Mouse (Mus musculus) CH12F3 (cell line): ENCODE results near the gene Zswim7.

Experiments used
- in situ Hi-C: fragments of 300-500 bp; cut with MboI; formaldehyde crosslinking; loops from 2 replicates; pipeline ENCODE4 v1.14.3; 2020; ENCODE audit warnings: low sequenced_read_pairs

Gene Zswim7

DNA sequence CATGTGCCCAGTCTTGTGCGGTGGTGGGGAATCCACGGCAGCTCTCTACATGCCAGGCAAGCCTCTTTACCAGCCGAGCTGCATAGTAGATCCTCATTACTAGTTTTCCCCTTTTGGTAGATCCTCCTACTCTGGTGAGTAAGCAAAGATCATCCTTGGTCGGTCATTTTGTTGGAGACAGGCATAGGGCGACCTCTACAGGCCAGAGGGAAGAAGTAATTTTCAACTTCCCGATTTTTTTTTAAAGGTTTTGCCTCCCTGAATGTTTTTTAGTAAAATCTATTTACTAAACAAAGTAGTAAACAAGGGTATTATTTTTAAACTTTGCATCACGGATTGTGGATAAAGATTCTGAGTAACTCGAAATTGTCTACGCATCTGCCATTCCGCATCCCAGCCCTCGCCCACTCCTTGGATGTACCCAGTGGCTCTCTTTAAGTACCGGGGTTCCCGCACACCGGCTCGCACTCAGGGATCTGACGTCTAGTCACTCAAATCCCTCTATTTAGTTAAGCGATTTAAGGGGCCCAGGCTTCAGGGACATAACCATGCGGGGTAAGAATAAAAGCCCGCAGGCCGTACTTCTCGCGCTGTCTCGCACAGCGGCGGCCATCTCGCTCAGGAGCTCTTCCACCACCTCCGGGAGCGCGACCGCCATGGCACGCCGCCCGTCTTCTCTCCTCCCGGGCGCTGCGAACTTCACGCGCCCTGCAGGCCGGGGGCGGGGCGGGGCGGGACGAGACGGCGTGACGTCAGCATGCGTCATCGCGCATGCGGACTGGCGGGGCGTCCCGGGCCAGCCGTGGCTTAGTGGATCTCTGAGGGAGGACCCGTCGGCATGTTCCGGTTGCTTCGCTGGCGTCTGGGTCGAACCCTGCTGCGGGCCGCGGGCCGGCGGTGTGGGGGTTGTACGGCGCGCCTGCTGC lies at the start of gene Zswim7, which contains the start of gene Ttc19:
Zswim7 (minus strand) TSS at position 701 of the 926 bp plus-strand sequence.
Ttc19 (plus strand) TSS at position 799 of the 926 bp plus-strand sequence.
- in situ Hi-C loops: loop anchor here (10.0 kb wide), 1 partner anchor 326 kb away; the partner anchor contains the start of gene Specc1

DNA sequence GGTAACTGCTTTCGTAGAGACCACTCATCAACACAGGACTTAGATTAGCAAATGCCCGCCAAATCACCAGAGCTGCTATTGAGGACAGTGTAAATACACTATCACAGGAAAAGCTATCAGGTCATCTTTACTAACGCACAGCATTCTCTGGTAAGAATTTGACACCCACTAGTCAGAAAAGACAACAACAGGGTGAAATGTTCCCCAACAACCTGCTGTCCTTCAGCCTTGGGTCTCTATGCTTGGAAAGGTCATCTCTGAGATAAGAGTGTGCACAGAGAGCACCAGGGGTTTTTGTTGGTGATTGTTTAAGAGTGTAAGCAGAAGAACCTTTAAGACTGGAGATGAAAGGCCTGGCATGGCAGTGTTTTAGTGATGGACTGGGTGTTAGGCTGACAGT lies 42.5 kb upstream of the Zswim7 start:
- in situ Hi-C loops: no loop called here

DNA sequence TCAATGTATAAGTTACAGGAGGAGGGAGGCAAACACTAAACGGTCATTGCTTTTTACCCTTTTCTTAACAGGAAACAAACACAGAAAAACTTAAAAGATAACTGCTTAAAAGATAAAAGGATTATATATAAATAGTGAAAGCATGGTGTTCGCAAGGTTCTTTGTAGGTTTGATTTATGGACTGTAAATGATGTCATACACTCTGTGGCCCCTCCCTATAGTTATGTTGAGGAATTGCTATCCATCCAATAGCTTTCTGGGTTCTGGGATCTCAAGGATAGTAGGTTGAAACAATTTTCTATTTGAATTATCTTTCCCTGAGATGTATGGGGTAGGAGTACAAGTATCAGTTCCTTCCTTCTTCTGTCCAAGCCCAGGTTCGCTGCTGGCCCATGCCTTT lies 38.9 kb upstream of the Zswim7 start:
- in situ Hi-C loops: no loop called here

DNA sequence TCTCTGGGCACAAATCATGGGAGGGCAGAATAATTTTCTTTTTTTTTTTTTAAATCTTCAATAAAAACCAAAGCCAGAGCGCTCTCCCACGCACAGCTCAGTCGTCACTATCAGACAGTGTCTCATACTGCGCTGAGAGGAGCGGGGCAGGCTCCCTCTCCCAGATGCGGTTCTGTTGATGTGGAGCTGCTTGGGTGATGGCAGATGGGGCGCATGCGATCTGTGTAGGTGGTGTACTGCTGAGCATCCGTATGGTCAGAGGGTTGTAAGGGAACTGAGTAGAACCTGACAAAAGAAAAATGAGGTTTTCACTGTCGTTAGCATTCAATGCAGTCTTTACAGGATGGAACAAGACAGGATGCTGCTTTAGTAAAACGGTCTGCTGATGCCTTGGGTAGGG lies 36.6 kb upstream of the Zswim7 start:
- in situ Hi-C loops: no loop called here

DNA sequence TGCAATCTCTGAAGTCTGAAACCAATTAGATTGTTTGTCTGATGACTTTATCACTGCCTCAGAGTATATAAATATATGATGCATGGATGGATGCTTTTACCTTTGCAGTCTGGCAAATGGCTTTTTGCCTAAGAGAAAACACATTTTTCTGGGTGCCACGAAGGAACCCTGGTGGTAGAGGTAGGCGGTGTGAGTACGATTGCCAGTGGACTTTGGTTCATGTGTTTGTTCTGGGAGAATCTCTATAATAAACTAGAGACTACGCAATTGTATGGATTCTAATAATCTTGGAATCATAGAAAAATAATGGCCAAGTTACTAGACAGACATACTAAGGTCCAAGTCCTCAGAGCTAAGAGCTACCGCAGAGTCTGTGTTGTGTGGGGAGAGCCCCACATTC lies 33.8 kb upstream of the Zswim7 start:
- in situ Hi-C loops: no loop called here

DNA sequence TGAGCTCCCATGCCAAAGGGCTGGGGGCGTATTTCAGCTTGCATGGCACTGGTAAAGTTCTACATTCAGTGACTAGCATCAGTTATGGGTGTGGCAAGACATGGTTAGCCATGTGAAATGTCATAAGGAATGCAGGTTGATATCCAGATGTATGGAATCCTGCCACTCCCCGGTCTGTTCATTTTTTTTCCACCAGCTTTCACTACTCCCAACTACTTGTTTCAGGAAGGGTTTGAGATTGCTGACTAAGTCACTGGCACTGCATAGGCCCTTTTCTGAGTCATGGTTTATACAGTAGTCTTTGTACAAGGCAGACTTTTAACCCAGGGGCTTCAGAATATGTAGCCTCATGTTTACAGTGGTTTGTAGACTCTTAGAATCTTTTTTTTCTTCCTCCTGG lies 28.1 kb upstream of the Zswim7 start:
- in situ Hi-C loops: no loop called here

DNA sequence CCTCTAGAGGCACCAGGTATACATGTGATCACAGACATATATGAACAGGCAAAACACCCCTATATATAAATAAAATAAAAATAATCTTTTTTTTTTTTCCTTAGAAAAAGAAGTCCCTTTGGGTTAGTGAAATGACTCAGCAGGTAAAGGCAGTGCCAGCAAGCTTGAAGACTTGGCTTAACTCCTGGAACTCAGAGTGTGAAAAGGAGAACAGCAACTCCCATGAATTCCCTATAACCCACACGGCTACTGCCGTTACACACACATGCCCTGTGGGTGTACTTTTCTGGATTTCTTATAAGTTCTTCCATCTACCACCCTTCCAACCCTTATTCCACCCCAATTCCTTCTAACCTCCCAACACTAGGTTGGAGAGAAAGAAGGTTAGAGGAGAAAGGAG lies 24.7 kb upstream of the Zswim7 start:
- in situ Hi-C loops: no loop called here

DNA sequence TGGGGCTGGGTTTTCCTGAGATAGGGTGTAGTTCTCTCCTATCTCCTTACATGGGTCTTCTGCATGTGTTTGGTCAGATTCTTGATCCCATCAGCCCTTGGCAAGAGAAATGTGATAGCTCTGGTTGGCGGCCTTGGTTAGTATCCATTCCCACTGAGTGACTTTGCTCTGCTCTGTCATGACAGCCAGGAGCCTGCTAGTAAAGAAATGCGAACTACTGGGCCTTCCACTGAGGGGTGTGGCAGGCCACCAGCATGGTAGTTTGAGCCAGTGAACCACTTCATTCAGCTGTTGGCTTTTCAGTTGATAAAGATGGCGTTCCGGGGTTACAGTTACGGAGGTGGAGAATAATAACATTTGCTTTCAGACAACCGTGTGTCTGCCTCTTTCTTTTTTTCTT lies 17.7 kb upstream of the Zswim7 start:
- in situ Hi-C loops: no loop called here

DNA sequence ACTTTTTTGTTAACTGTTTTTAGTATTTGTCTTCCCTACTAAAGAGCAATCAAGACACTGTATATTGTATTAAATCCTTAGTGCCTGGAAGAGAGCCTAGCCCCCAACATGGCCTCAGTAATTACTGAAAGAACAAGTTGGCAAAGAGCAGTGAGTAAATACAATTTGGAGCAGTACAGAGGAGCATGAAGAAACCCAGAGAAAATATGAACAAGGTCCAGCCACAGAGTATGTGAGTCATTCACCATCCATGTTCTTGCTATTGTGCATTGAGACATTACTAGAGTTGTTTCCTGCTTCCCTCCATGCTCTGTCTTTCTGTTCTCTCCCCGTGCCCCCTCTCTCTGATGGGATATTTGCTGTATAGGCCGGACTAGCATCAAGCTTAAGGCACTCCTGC lies 12.9 kb upstream of the Zswim7 start:
- in situ Hi-C loops: no loop called here

DNA sequence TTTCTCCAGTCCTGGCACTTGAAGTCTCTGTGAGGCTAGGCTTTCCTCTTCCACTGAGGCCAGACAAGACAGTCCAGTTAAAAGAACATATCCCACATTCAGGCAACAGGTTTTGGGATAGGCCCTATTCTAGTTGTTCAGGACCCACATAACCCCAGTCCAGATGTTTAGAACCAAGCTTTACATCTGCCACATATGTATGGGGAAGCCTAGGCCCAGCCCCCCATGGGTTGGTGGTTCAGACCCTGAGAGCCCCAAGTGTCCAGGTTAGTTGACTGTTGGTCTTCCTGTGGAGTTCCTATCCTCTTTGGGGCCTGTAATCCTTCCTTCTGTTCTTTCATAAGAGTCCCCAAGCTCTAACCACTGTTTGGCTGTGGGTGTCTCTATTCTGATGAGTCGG lies 6.5 kb upstream of the Zswim7 start:
- in situ Hi-C loops: loop anchor here (10.0 kb wide), 1 partner anchor 333 kb away; the partner anchor contains the start of gene Specc1

DNA sequence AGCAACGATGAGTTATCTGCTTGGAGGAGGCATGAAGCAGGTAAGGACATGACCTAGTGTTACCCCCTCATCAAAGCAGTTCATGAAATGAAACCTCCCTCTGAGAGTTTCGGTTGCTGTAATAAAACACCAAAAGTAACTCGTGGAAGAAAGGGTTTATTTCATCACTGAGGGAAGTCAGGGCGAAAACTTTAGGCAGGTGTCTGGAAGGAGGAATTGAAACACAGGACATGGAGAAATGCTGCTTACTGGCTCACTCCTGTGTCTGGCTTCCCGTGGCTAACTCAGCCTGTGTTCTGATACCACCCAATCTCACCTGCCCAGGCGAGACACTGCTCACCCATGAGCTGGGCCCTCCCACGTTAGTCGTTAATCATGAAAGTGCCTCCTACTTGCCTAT lies 3.8 kb upstream of the Zswim7 start:
- in situ Hi-C loops: loop anchor here (10.0 kb wide), 1 partner anchor 330 kb away; the partner anchor contains the start of gene Specc1

DNA sequence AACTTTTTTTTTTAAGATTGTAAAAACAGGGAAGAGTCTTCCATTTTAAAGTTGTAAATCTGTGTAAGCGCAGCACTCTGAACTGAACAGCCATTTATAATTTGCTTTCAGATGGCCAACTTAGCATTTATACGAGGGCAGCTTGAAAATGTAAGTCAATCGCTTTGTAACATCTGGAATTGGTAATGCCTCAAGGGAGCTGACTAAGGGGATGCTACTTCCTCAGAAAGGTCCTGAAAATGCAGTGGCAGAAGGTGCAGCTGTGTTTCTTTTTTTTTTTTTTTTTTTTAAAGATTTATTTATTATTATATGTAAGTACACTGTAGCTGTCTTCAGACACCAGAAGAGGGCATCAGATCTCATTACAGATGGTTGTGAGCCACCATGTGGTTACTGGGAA lies 2.8 kb upstream of the Zswim7 start:
- in situ Hi-C loops: loop anchor here (10.0 kb wide), 1 partner anchor 329 kb away; the partner anchor contains the start of gene Specc1

DNA sequence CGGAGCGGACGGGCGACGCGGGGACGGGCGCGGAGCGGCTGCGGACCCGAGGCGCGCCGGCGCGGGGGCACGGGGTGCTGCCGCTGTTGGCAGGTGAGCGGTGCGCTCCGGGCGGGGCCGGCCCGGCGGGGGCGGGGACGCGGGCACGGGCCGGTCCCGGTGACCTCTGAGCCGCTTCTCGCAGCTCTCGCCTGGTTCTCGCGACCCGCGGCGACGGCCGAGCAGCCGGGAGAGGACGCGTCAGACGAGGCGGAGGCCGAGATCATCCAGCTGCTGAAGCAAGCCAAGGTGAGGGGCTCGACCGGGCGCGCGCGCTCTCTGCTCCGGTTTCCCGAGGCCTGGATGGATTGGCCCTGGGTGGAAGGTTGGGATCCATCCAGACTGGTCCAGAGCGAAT lies 424 bp upstream of the Zswim7 start:
- in situ Hi-C loops: loop anchor here (10.0 kb wide), 1 partner anchor 327 kb away; the partner anchor contains the start of gene Specc1

DNA sequence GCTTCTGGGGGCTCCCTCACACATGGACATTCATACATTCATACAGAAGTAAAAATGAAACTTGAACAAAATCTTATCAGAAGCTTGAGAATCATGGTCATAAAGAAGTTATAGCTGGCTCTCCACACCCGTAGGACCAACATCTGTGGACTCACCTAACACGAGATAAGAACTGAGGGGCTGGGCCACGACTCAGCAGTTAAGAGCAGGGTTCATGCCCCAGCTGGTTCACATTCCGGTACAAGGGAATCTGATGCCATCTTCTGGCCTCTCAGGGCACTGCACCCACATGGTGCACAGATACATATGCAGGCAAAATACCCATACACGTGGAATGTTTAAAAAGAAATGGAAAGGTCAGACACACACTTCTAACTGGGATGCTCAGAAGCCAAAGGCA lies 3.1 kb downstream of the Zswim7 start:
- in situ Hi-C loops: loop anchor here (5.0 kb wide), 2 partner anchors 151 to 226 kb away; no protein-coding TSS in a partner anchor

DNA sequence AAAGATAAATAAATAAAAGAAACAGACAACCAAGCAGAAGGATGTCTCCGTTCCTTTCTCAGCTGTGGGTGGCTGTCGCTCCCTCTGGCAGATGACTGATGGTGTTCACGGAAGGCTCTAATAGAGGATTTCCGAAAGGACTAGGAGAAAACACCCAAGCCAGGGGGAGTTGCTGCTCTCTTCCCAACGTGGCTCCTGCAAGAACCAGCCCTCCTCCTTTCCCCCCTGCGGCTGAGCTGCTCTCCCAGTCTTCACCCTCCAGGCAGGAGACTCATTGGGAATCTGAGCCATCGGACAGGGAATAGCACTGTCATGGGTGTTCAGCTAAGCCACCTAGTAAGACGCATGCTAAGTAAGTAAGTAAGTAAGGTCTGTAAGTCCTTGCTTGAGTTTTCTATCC lies 4.1 kb downstream of the Zswim7 start:
- in situ Hi-C loops: loop anchor here (5.0 kb wide), 2 partner anchors 150 to 225 kb away; no protein-coding TSS in a partner anchor

DNA sequence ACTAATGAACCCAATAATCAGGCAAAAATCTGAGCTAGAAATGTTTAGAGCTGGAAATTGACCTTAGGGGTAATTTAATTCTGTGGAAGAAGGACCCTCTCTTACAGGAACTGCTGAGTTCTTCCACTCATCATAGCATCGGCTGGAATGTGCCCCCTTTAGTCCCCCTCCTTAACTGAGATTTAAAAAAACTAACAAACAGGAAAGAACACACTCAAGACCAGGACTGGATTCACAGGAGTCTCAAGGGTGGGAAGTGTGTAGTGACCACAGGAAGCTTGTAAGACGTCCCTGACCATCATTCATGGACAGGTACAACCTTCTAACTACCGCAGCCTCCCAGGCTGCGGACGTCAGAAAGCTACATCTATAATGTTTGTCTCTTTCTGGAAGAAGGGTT lies 10.3 kb downstream of the Zswim7 start:
- in situ Hi-C loops: no loop called here

DNA sequence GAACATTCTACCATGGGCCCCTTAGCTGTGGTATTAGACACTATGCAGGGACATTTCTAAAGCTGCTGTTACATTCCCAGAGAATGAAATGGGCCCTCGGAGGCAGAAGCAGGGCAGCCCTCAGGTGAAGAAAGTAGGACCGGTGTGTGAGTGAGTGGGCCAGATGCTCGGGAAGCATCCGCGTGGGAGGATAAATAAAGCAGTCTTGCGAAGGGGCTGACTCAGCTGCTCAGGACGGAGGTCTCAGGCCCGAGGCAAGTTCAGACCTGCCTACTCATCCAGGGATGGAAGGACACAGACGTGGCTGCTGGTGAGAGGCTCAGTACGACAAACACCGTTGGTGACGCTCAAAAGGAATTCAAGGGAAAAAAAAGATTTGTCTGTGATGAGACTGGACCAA lies 12.1 kb downstream of the Zswim7 start:
- in situ Hi-C loops: no loop called here

DNA sequence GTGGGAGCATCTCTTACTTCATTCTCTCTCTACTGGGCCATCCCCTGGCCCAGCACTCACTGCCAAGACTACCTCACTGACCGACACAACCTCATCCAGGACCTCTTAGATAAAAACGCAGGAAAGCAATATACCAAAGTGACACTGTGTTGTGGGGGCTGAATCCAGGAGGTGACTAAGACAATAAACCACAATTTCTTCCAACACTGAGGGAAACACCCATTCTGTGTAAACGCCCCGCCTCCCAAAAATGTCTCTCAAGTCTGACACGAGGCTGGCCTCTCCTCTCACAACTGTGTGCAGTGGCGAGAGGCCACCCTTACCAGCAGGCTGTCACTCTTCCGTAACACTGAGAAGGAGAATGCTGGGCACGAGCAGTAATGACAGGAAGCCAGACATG lies 12.8 kb downstream of the Zswim7 start:
- in situ Hi-C loops: no loop called here

DNA sequence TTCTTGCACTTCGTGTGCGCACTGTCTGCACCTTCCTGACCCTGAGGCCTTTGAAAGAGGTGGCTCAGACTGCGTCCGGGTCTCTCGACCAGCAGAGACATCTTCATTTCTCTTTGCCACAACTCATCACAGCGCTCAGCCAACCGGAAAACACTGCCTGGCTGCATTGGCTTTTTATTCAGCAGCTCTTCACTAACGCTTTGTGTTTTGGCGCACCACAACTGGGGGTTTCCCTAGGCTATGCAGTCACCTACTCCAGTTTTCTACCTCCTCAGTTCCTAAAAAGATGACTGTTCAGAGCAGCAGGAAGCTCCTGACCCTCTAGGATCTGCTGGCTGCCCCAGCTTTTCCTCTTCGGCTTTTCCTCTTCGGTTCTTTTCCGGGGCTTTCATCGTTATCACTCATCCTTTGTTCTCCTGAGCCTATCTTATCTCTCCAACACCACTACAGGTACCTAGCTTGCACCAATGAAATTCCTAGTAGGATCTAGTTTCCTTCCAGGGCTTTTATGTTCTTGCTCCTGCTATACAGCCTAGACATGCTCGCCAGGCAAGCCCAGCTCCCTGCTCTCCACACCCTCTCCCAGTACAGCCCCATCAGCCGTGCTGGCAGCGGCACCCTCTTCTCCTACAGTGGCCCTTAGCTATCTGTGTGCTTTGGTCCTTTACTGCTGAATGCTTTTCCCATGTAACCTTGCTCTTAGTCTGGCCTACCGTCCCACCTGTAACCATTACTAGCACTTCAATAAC lies 14.5 kb downstream of the Zswim7 start:
- in situ Hi-C loops: no loop called here

DNA sequence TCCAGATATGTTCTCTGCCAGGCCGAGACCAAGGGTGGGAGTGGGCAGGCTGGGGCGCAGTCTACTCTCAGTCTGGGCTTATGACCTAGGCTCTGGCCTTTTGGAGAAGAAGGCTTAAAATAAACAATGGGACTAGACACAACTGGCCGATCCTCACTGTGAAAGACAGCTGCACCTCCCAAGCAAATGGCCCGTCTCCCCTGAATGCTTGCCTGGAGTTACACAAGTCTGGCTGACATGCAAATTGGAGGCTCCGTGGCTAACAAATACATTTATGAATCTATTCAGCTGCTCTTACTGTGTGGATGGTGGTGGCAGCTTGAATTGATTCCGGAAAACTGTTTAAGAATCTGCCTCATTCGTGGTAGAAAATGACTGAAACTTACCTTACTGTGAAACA lies 15.5 kb downstream of the Zswim7 start:
- in situ Hi-C loops: no loop called here

DNA sequence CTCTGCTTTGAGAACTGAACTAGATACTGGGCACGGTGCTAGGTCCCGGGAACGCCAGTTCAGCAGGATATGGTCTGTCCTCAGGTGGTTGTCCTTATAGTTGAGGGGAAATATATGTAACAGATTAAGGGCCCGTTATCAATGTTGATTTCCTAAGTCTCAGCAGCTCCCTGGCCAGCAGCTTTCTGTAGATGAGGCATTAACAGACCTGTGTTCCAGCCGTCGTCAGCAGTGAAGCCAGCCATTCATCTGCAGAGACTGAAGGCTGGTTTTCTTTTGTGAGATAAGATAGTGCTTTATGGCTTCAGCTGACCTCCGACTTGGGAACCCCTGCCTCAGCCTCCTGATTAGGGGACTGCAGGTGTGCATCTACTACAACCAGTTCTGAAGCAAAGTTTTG lies 17.2 kb downstream of the Zswim7 start:
- in situ Hi-C loops: no loop called here
